Mouse (Mus musculus) C2C12 (cell line): Measurements from ENCODE around the gene Ercc1. TPM values are rescaled to one million over a fixed set of nuclear protein-coding genes. Genes with fewer than 3 reads are reported as not detected.
A peak's percentile ranks its signal among the peaks of the same experiment; 100 is the strongest.

Experiments
- H3K27me3 ChIP-seq: one replicate; pipeline ENCODE4 v1.6.1; 2011; ENCODE audit not compliant: control insufficient read depth, insufficient read depth, insufficient read length
- H3K36me3 ChIP-seq: one replicate; pipeline ENCODE4 v1.6.1; 2011; ENCODE audit not compliant: control insufficient read depth, insufficient read depth
- H3K4me3 ChIP-seq: one replicate; pipeline ENCODE4 v1.5.1; 2011; ENCODE audit warnings: mild to moderate bottlenecking, control low read depth; ENCODE audit not compliant: poor library complexity, insufficient read depth, severe bottlenecking
- H3K79me2 ChIP-seq: one replicate; pipeline ENCODE4 v1.6.1; 2011; ENCODE audit not compliant: control insufficient read depth, insufficient read depth
- H3K79me3 ChIP-seq: one replicate; pipeline ENCODE4 v1.6.1; 2011; ENCODE audit warnings: low read depth, control low read depth
- H3ac ChIP-seq: one replicate; pipeline ENCODE3; 2011; ENCODE audit warnings: low read depth; ENCODE audit not compliant: control insufficient read depth, insufficient read length
- CEBPB ChIP-seq: IDR thresholded peaks from one replicate; pipeline ENCODE4 v1.6.1; 2011; ENCODE audit warnings: low read depth, mild to moderate bottlenecking, control low read depth, moderate library complexity
- CTCF ChIP-seq: IDR thresholded peaks from one replicate; pipeline ENCODE4 v1.5.1; 2011; ENCODE audit not compliant: control insufficient read depth, insufficient read depth, insufficient read length
- FOSL1 ChIP-seq: IDR thresholded peaks from one replicate; pipeline ENCODE4 v1.8.0; 2011; ENCODE audit warnings: mild to moderate bottlenecking, low read length; ENCODE audit not compliant: poor library complexity, insufficient read depth, severe bottlenecking
- MAX ChIP-seq: IDR thresholded peaks from one replicate; pipeline ENCODE4 v1.6.1; 2011; ENCODE audit warnings: mild to moderate bottlenecking, control low read depth
- MYOD1 ChIP-seq: IDR thresholded peaks from one replicate; pipeline ENCODE4 v1.6.1; 2011; ENCODE audit warnings: low read depth; ENCODE audit not compliant: control insufficient read depth, insufficient read length
- MYOG ChIP-seq: IDR thresholded peaks from one replicate; pipeline ENCODE4 v1.6.1; 2011; ENCODE audit not compliant: control insufficient read depth, insufficient read length; ENCODE audit errors: extremely low read depth
- USF1 ChIP-seq: IDR thresholded peaks from one replicate; pipeline ENCODE4 v1.6.1; 2011; ENCODE audit warnings: low read depth, mild to moderate bottlenecking, control low read depth, moderate library complexity
- polyA plus RNA-seq: library from polyadenylated mRNA; unstranded; fragments of >200 nt; fragmentation: generic; extraction: Trizol; gene quantifications from one replicate; pipeline ENCODE4 v1.2.1, GENCODE M21; 2012; ENCODE audit warnings: missing spikeins

Gene Ercc1
- polyA plus RNA-seq, 1 experiment = 151 TPM

DNA sequence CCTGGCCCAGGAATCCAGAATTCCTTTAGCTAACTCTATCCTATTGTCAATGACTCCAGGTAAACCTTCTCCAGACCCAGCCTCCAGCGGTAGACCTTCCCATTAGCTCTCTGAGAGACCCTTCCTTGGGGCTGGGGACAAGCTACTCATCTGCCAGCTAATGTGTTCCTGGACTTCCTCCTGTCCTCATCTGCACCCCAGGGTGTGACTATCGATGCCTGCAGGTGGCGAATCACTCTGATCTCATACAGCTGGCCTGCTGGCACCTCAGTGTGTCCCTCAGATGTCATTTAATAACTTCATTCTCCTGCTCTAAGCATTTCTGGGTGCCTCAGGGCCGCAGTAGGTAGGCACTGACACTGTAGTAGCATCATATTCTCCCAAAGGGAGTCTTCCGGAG is 16.8 kb upstream of the Ercc1 start:
- TF ChIP-seq CTCF (no peak), FOSL1 (no peak), CEBPB (no peak), MYOG (no peak), MAX (no peak)
- Histone ChIP-seq H3K36me3 (no peaks in the 10 kb centered on the region), H3ac (no peak overlapping the region), H3K79me2 (no peaks in the 10 kb centered on the region), H3K4me3 (peak overlapping the region; percentile 0), H3K27me3 (no peaks in the 10 kb centered on the region), H3K79me3 (no peaks in the 10 kb centered on the region)

DNA sequence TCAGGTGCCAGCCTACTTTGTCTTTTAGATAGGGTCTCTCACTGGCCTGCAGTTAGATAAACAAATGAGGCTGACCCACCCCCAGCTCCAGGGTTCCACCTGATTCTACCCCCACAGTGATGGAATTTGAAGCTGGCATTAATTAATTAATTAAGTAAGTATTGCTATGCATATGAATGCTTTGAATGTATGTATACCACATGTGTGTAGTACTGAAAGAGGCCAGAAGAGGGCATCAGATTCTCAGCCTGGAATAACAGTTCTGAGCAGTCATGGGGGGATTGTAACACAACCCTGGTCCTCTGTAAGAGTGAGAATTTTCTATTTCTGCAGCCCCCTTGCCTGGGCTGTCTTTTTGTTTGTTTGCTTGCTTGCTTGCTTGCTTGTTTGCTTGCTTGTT is 16.2 kb upstream of the Ercc1 start:
- Histone ChIP-seq H3K79me2 (peaks cover 2% of the 10 kb centered on the region), H3K36me3 (no peaks in the 10 kb centered on the region)
- TF ChIP-seq MYOG = no peak
- TF ChIP-seq USF1 = no peak
- no peak for TF ChIP-seq MYOD1
- TF ChIP-seq CTCF = no peak
- no peak for TF ChIP-seq FOSL1
- no peak for TF ChIP-seq MAX
- TF ChIP-seq CEBPB = no peak

DNA sequence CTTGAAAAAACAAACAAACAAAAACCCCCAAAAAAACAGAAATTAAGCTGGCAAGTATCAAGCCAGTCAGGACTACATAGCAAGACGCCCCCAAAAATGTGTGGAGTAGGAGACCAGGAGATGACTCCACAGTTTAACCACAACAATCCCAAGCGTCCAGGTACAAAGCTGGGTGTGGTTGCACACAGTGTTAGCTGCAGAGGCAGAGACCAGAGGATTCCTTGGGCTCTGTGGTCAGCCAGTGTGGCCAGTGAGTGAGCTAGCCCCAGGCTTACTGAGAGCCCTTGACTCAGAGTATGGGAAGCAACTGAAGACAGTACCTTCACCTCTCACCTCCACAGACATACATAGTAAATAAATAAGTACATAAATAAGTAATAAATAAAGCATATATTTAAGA is 12.7 kb upstream of the Ercc1 start:
- H3K36me3 ChIP-seq = no peaks in the 10 kb centered on the region
- no peaks in the 10 kb centered on the region for H3K27me3 ChIP-seq
- H3K79me2 ChIP-seq = peaks cover 25% of the 10 kb centered on the region
- H3ac ChIP-seq = no peak overlapping the region
- no peak overlapping the region for H3K4me3 ChIP-seq
- TF ChIP-seq MAX (no peak), USF1 (no peak), FOSL1 (no peak), MYOD1 (no peak), CEBPB (no peak), MYOG (no peak), CTCF (no peak)
- peaks cover 2% of the 10 kb centered on the region for H3K79me3 ChIP-seq

More for the DNA sequence above, 16.2 kb upstream of the Ercc1 start:
- H3K79me3 ChIP-seq = no peaks in the 10 kb centered on the region
- no peaks in the 10 kb centered on the region for H3K27me3 ChIP-seq
- no peak overlapping the region for H3ac ChIP-seq
- H3K4me3 ChIP-seq = no peak overlapping the region

DNA sequence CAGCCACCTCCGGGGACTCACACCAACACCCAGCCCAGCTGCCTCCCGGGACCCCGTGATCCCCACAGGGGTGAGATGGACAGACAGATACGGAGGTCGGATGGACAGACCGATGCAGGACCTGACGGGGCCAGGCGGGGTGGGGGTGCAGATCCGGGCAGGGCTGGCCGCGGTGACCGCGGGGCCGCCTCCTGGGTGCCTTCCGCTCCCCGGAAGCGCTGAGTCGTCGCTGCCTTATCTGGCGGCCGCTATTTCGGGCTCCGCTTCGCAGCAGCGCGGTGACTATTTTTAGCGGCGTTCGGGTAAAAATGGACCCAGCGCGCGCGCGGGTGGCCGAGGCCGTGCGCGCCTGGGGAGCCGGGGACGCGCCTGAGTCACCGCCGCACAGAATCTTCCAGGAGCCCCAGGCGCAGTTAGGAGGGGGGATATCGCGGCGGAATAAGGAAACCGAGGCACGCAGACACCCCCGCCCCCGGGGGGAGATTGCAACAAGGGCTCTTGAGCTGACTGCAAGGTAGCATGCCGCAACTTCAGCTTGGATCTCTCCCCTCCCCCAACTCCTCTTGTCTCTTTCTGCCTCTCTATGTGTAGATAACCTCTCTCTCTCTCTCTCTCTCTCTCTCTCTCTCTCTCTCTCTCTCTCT is 11.7 kb upstream of the Ercc1 start:
- peaks cover 25% of the 10 kb centered on the region for H3K79me2 ChIP-seq
- peak overlapping the region; percentile 71 for H3ac ChIP-seq
- H3K79me3 ChIP-seq = peaks cover 2% of the 10 kb centered on the region
- H3K27me3 ChIP-seq = no peaks in the 10 kb centered on the region
- H3K4me3 ChIP-seq = peak overlapping the region; percentile 30
- H3K36me3 ChIP-seq = no peaks in the 10 kb centered on the region
- no peak for TF ChIP-seq USF1
- no peak for TF ChIP-seq MYOG
- TF ChIP-seq CTCF = no peak
- TF ChIP-seq MAX = no peak
- TF ChIP-seq MYOD1 = no peak
- no peak for TF ChIP-seq CEBPB
- no peak for TF ChIP-seq FOSL1

- H3K27me3 ChIP-seq = no peaks in the 10 kb centered on the region
- peaks cover 25% of the 10 kb centered on the region for H3K79me2 ChIP-seq
- peaks cover 2% of the 10 kb centered on the region for H3K79me3 ChIP-seq
- H3K4me3 ChIP-seq = no peak overlapping the region
- TF ChIP-seq USF1 = no peak
- TF ChIP-seq FOSL1 = no peak
- no peak for TF ChIP-seq MYOG
- no peak for TF ChIP-seq CEBPB
- TF ChIP-seq MAX = no peak
- no peak for TF ChIP-seq CTCF
- TF ChIP-seq MYOD1 = no peak
- no peaks in the 10 kb centered on the region for H3K36me3 ChIP-seq
- no peak overlapping the region for H3ac ChIP-seq
These were observed 9.0 kb upstream of the Ercc1 start for GRCm38 (mm10) chr7:19335583-19335982.

DNA sequence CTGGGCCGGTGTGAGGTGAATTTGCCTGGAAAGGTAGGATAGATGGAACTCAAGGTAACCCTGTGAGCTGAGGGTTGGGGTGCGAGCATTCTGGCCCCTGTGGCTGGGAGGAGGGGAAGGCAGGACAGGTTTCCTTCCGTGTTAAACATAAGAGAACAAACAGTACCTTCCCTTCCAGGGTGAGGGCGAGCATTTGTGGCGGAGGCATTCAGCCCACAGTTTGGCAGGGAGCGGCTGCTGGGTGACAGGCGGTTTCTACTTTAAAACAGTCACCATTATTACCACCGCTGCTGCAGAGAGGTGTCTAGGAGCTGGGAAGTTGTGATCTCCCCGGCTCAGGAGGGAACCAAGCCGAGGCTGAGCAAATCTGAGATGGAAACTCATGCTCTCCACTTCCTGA is 7.5 kb upstream of the Ercc1 start:
- no peak overlapping the region for H3ac ChIP-seq
- H3K79me3 ChIP-seq = peaks cover 2% of the 10 kb centered on the region
- no peaks in the 10 kb centered on the region for H3K36me3 ChIP-seq
- H3K4me3 ChIP-seq = no peak overlapping the region
- TF ChIP-seq MYOG (no peak), USF1 (no peak), MAX (no peak)
- H3K27me3 ChIP-seq = no peaks in the 10 kb centered on the region
- H3K79me2 ChIP-seq = peaks cover 25% of the 10 kb centered on the region
